Mouse (Mus musculus) 3134 (cell line): ENCODE results near the gene Pak4.
"Not testable (repeated sequence)": the region's sequence is repeated elsewhere in the genome, so short reads cannot be mapped to it uniquely, and the experiment has no call there.

ENCODE experiments used
- DNase-seq: peaks from one replicate; pipeline ENCODE4 v3.0.0-alpha.2; 2011; ENCODE audit warnings: low spot score; ENCODE audit not compliant: insufficient read length; ENCODE audit errors: extremely low read depth

The Pak4 gene

GRCm38 (mm10) chr7:28511441-28511840, 86.5 kb downstream of the Pak4 start:
- no peak for DNase-seq

GRCm38 (mm10) chr7:28510405-28510974, 87.5 kb downstream of the Pak4 start, which contains the start of gene Ifnl2:
Gene Ifnl2, minus strand, starts transcription at chr7:28510455.
- not testable (repeated sequence) for DNase-seq

- not testable (repeated sequence) for DNase-seq
Observed at GRCm38 (mm10) chr7:28509121-28509520, 88.9 kb downstream of the Pak4 start.
